Mouse (Mus musculus) fat pad, adult 2 months (tissue): ENCODE measurements around the gene Cend1.

Experiments
- DNase-seq: peaks from one replicate; pipeline ENCODE4 v3.0.0-alpha.2; 2011; ENCODE audit warnings: low read depth, low spot score; ENCODE audit errors: extremely low read depth

Gene Cend1

GRCm38 (mm10) chr7:141443828-141444237 is 14.5 kb upstream of the Cend1 start, which contains the start of gene Pidd1:
Pidd1 (minus strand) TSS chr7:141444025.
- no peak for DNase-seq

GRCm38 (mm10) chr7:141443081-141443821 is 14.0 kb upstream of the Cend1 start:
- DNase-seq: no peak

DNA sequence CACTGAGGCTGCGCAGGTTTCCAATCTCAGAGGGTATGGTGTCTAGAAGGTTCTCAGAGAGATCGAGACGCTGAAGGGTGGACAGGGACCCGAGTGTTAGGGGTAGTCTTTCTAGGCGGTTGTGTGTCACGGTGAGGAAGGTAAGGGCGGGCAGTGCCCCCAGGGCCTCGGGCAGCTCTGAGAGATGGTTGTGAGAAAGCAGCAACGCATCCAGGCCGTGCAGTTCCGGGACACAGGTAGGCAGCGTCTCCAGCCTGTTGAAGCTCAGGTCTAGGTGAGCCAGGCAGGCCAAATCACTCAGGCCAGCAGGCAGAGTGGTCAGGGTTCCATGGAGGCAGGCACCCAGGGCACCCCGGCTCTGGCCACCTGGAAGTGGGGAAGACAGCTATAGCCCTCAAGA is 12.9 kb upstream of the Cend1 start:
- no peak for DNase-seq

- no peak for DNase-seq
Observed at GRCm38 (mm10) chr7:141441460-141441859, 12.2 kb upstream of the Cend1 start.

GRCm38 (mm10) chr7:141440613-141441012 is 11.3 kb upstream of the Cend1 start:
- no peak for DNase-seq

- no peak for DNase-seq
Observed at GRCm38 (mm10) chr7:141439811-141440210, 10.5 kb upstream of the Cend1 start.

GRCm38 (mm10) chr7:141439140-141439679 is 9.9 kb upstream of the Cend1 start:
- DNase-seq: no peak

- DNase-seq: no peak
Observed at GRCm38 (mm10) chr7:141438201-141438968, 9.1 kb upstream of the Cend1 start.

- DNase-seq: no peak
Observed at GRCm38 (mm10) chr7:141437178-141438120, 8.2 kb upstream of the Cend1 start, which contains the start of gene Slc25a22. Slc25a22 (minus strand) TSS chr7:141437892.

DNA sequence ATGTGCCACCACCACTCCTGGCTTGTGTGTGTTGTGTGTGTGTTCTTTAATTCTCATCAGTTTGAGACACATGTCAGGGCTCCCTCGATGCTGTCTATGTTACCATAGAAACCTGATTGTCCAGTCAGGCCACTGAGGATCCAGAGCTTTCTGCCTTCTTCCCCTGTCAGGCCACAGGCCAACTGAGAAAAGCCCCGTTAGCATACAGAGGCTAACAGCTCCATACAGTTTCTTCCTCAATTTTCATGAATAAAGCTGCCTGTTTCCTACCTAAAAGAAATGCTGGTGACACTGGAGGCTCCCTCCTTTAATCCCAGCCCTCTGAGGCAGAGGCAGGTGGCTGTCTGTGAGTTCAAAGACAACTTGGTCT is 7.2 kb upstream of the Cend1 start:
- no peak for DNase-seq

DNA sequence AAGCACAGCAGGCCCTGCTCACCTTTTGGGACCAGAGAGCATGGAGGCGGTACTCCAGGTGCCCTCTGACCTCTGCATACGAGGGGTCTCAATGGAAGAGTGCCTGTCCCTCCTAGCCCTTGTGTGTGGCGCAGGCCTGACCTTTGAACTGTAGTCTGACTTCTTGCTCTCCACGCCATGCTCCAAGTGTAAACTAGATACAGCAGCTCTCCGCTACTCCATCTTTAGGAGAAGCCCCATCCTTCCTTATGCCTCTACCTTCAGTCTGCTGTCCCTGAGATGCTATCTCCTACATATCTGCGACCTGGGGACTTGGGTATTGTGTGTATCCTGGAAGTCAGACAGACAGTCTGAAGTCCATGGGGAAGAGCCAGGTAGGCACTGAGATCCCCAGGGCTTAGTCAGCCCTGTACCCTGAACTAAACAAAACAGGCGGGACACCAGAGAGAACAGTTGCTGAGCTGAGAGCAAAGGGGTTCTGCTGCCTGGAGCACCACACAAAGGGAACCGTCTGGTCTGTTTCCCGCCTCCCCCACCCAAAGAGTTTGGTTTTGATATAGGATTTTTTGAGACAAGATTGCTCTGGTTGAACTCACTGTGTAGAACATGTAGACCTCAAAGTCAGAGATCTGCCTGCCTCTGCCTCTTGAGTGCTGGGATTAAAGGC is 6.7 kb upstream of the Cend1 start:
- no peak for DNase-seq

DNA sequence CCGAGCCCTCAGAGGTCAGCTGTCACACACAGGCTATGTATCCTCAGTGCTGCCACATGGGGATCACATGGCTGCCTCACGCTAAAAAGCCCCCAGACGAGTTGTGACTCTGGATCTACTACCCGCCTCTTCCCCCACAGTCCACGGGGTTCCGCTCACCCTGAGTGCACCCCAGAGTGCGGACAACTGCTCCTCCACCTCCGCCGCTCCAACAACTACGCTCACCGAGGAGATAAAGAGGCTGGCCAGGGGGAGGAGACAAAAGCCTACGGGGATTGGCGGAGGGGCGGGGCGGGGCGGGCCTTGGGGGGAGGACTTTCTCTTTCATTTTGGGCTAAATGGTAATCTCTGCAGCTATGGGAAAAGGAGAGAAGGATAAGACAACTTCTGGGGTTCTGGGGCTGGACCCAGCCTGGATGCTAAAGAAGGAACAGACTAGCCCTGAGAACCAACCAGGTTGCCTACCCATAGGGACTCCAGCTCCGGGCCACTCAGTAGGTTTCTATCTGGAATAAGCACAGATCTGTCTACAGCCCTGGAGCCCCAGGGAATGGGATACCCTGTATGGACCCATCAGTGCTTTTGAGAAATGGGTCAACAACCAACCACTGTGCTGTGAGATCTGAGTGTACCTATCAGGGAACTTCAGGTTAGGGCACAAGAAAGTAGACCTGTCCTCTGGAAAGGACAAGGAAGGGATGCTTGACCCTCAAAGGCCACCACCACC is 6.0 kb upstream of the Cend1 start:
- DNase-seq: no peak

GRCm38 (mm10) chr7:141434464-141434863 is 5.2 kb upstream of the Cend1 start:
- DNase-seq: no peak

- DNase-seq: no peak
Observed at GRCm38 (mm10) chr7:141433517-141434400, 4.5 kb upstream of the Cend1 start.

DNA sequence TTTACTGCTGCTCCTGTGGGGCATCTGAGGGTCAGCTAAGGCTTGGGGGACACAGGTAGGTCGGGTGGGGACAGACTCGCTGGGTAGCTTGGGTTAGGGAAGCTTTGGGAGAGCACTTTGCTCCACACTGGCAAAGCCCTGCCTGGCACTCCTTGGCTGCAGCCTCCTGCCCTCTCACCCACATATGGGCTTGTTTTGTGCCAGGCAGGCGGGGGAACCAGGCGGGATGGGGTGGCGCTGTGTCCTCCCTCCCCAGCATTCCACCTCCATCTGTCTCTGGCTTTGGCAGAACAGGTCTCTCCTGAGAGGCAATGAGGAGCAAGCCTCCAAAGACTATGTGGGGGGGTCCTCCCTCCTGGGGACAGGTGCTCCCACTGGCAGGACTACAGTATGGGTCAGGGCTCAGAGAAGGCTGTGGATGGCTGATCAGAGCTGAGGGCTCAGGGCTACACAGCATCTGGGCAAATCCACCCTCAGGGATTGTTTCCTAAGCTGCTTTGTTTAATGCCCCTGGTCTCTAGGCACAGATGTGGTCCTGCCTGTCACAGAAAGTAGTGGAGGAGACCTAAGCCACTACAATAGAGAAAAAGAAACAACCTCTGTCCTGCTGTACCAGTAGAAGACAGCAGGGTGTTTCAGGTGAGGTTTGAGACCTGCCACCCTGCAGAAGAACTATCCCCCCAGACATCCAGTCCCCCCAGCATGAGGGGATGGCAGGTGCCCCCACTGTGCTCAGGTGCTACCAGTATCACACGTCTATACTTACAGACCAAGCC is 3.6 kb upstream of the Cend1 start:
- no peak for DNase-seq

- DNase-seq: no peak
Observed at GRCm38 (mm10) chr7:141432186-141432611, 2.9 kb upstream of the Cend1 start.

DNA sequence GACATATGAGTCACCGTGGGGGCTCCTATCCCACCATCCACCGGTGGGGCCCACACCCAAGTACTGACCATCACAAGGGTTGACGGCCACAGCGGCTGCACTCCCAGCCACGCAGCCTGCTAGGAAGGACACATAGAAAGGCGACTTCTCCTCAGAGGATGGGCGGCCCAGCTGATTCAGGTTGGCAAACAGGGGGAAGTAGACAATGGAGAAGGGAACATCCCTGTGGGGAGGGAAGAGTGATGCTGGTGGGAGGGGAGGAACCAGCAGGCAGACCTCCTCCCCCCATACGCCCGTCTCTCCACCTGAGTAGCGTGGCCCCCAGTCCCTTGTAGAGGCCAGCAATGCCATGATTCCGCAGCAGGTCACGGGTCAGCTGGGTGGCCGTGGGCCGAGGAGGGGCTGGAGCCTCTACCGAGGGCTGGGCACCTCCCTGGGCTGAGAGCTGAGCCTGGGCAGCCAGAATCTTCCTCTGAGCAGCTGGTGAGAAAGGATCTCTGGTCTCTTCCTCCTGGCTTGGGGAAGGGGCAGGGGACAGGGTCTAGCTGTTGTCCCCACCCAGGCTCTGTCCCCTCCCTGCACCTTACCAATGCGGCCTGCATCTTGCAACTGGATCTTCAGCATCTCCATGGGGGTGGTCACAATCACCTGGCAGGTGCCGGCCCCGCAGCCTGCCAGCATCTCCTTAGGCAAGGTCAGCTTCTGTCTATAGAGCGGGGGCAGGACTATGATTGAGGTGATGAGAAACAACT is 2.3 kb upstream of the Cend1 start:
- no peak for DNase-seq
